Mouse (Mus musculus) heart, embryonic 13.5 days (tissue): ENCODE data around the gene Dmrt2. TPM values are rescaled to one million over a fixed set of nuclear protein-coding genes. Genes with fewer than 3 reads are reported as not detected.

Source experiments
- ATAC-seq: fragments of 200-750 bp; cut with Nextera tagmentation; 2 replicates; pipeline ENCODE4 v1.8.0; 2017; ENCODE audit warnings: moderate TSS enrichment; ENCODE audit not compliant: insufficient number of reproducible peaks, low FRiP score, low TSS enrichment; ENCODE audit errors: extremely low read depth
- H3K27ac ChIP-seq: fragments of 300-500 bp; sonication (generic); replicated peaks from 2 replicates; pipeline ENCODE4 v1.5.1; 2015; ENCODE audit warnings: moderate library complexity, mild to moderate bottlenecking, inconsistent platforms
- H3K27me3 ChIP-seq: fragments of 300-500 bp; sonication (generic); replicated peaks from 2 replicates; pipeline ENCODE4 v1.6.1; 2015; ENCODE audit warnings: mild to moderate bottlenecking, inconsistent platforms
- H3K36me3 ChIP-seq: fragments of 300-500 bp; sonication (generic); 2 replicates; pipeline ENCODE4 v1.6.1; 2015; ENCODE audit warnings: mild to moderate bottlenecking, inconsistent platforms
- H3K4me1 ChIP-seq: fragments of 300-500 bp; sonication (generic); 2 replicates; pipeline ENCODE4 v1.6.1; 2015; ENCODE audit warnings: inconsistent platforms
- H3K4me2 ChIP-seq: fragments of 300-500 bp; sonication (generic); 2 replicates; pipeline ENCODE4 v1.6.1; 2015; ENCODE audit warnings: inconsistent platforms, mild to moderate bottlenecking, moderate library complexity
- H3K4me3 ChIP-seq: fragments of 300-500 bp; sonication (generic); 2 replicates; pipeline ENCODE4 v1.5.1; 2015; ENCODE audit warnings: moderate library complexity, mild to moderate bottlenecking, inconsistent platforms
- H3K9ac ChIP-seq: fragments of 300-500 bp; sonication (generic); 2 replicates; pipeline ENCODE4 v1.6.1; 2015; ENCODE audit warnings: inconsistent platforms, mild to moderate bottlenecking, moderate library complexity
- H3K9me3 ChIP-seq: fragments of 300-500 bp; sonication (generic); 2 replicates; pipeline ENCODE4 v1.6.1; 2016; ENCODE audit warnings: inconsistent platforms
- WGBS: fragments of 180-500 bp; shearing (Covaris S2); methylation state at CpG from one replicate; pipeline ENCODE4 v1.1.7; 2015; ENCODE audit warnings: mixed read lengths; 5-methylcytosine and 5-hydroxymethylcytosine counted together
- polyA plus RNA-seq: library from polyadenylated mRNA; unstranded; fragments of >200 nt; fragmentation: Nextera tagmentation; extraction: Ambion mirVana; gene quantifications from 2 replicates; pipeline ENCODE4 v1.2.1, GENCODE M21; 2015

The Dmrt2 gene
- polyA plus RNA-seq, 1 experiment from 2014 or later: 0.76 TPM

DNA sequence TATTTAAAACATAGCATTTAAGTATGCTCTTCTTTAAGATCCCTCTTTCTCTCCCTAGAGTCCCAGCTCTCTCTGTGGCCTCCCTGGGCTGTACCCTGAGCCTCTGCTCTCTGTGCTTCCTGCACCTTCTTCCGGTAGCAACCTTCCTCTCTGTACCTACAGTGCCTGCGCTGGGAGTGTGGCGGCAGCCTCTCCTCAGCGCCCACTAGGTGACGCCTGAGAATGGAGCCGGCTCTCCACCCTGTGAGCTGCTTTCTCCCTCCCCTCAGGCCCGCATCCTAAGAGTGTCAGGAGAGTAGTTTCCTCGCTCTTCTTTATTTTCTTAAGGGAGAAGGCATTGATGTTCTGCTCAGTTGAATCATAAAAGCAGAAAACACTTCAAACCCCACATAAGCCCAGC is 41.2 kb downstream of the Dmrt2 start:
- no peak for ATAC-seq
- Histone ChIP-seq H3K27ac (no peak overlapping the region), H3K4me3 (no peak overlapping the region), H3K4me1 (no peaks in the 10 kb centered on the region), H3K9me3 (no peaks in the 10 kb centered on the region), H3K36me3 (no peaks in the 10 kb centered on the region), H3K27me3 (no peaks in the 10 kb centered on the region; the same call in none of the 2 replicates), H3K9ac (no peak overlapping the region), H3K4me2 (no peak overlapping the region)
- 7% methylated on average over 8 of the region's 8 CpGs for WGBS

DNA sequence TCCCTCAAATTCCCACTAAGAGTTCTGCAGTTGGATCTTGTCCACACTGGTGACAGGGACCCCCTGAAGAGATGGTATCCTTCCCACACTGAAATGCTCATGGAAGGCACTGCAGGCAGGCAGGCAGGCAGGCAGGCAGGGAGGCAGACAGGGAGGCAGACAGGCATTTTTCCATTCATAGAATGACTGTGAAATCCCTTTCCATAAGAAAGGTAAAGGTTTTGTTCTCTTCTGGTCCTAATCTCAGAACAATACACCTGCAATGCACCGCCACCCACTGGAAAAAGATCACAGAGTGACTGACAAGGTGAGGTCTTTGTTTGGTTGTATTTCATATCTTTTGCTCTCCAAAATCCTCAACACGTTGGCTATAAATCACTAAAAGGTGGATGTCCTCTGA is 42.7 kb downstream of the Dmrt2 start:
- no peak overlapping the region for H3K27ac ChIP-seq
- no peaks in the 10 kb centered on the region; the same call in 1 of the 2 replicates for H3K27me3 ChIP-seq
- H3K9ac ChIP-seq: no peak overlapping the region
- H3K9me3 ChIP-seq: no peaks in the 10 kb centered on the region
- no peaks in the 10 kb centered on the region for H3K4me1 ChIP-seq
- ATAC-seq: no peak
- WGBS: 69% methylated on average over 2 of the region's 2 CpGs
- H3K36me3 ChIP-seq: no peaks in the 10 kb centered on the region
- H3K4me2 ChIP-seq: no peak overlapping the region
- H3K4me3 ChIP-seq: no peak overlapping the region

DNA sequence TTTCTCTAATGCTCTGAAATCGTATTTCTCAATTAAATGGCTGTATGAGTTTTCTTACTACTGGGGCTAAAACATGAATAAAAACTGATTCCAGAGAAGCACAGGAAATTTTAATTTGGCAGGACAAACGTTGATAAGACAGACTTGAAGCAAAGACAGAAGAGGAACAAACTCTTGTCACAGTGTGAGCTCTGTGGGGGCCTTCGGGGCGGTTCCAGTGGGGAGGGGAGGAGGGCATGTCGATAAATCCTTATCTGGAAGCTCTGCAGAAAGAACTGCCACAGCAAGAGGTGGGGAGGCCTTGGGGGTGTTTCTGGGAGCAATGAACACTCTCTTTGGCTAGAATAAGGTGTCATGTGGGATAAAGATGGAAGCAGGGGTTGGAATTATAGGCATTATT is 50.4 kb downstream of the Dmrt2 start:
- Histone ChIP-seq H3K27me3 (peaks cover 7% of the 10 kb centered on the region; the same call in 1 of the 2 replicates), H3K9me3 (no peaks in the 10 kb centered on the region), H3K4me2 (no peak overlapping the region), H3K27ac (no peak overlapping the region), H3K4me3 (no peak overlapping the region), H3K36me3 (no peaks in the 10 kb centered on the region), H3K9ac (no peak overlapping the region), H3K4me1 (no peaks in the 10 kb centered on the region; the same call in 1 of the 2 replicates)
- ATAC-seq: no peak
- WGBS: 25% methylated on average over 5 of the region's 5 CpGs

Other genes starting within 250 kb of the Dmrt2 start
- gene Dmrt1, start 166.8 kb upstream of the Dmrt2 start, polyA plus RNA-seq: 0.16 TPM in 1 of 2 replicates, not detected in the other
- 0.08 and 0.11 TPM in 2 replicates for gene Dmrt3, start 62.1 kb upstream of the Dmrt2 start, polyA plus RNA-seq